Mouse (Mus musculus) spleen, postnatal 10 days (tissue): ENCODE measurements around the gene Sertad4.
A peak's percentile ranks its signal among the peaks of the same experiment; 100 is the strongest.

ENCODE experiments used
- DNase-seq, 2 experiments: peaks; one replicate each; pipeline ENCODE4 v3.0.0; 2021 to 2022; ENCODE audit warnings: low spot score in 2 of 2

Sertad4 gene

DNA sequence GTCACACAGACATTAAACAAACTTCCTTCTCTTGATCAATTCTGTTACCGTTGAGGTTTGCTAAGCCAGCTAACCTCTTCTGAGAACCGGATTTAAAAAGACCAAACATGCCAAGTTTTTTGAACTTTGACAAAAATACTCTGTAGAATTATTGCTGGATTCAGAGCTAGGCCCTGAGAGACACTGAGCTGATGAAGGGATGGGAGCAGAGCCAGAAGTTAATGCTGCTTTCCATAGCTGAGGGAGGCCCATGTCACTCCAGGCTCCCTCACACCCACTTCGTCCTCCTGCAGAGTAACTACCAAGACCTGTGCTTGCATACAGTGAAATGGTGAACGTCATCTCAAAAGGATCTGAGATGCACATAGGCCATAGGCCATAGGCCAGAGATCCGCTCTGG, 43.3 kb downstream of the Sertad4 start:
- DNase-seq: no peak

DNA sequence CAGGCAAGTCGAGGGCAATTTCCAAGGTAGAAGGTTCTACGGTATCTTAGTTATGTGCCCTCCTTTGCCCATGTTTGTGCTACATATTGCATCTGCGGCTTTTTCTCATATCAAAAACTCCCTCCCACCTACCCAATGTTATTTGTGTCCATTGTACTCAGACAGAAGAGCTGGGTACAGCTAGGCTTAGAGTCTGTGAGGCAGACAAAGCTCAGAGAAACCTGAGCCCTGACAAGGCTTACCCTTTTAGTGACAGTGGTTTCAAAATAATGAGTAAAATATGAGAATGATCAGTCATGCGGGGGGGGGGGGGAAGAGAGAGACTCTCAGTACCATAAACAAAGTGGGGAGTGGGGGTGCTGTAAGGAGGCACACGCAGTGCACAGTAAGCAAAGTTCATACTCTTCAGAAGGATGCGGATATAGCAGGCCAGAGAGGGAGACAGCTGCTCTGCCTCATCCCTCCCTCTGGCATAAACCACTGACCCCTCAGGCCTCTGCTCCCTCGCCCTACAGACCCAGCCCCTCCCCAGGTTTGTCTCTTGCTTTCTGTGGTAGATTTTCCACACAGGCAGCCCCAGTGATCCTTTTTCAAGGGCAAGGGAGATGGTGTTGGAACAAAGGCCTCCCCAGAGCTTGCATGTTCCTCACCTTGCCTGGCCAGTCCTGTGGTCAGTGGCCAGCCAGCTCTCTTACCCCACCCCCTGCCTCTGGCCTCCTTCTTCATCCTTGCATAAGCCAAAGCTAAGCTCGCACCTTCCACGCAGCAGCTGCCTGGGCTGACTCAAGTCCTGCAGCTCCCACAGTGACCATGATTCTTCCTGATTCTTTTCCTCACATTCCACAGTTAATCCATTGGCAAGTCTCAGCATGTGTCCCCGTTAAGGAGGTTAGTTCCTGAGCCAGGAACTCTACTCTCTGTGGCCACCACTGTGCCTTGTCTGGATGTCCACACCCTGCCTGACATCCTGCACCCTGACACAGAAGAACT, 49.1 kb downstream of the Sertad4 start:
- DNase-seq: no peak

DNA sequence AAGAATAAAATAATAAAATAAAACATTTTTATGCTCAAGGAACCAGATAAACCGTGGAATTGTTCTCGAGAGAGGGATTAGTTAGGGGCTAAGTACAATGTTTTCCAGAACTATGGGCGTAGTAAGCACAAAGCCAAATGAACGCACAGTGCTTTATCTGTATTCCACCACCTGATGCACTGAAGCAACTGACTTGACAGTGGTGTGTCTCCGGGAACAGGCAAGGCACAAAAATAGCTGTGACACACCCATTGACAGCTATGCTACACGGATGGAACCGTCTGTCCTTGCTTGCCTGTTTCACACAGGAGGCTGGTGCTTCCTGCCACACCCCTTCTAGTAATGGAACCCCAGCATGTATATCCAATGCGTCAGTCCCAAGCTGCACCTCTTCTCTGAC, 55.2 kb downstream of the Sertad4 start:
- no peak for DNase-seq

GRCm38 (mm10) chr1:192799165-192799991, 56.2 kb downstream of the Sertad4 start:
- DNase-seq: peak in 1 of 2 experiments; percentile 58

GRCm38 (mm10) chr1:192798212-192799164, 57.1 kb downstream of the Sertad4 start:
- no peak for DNase-seq

DNA sequence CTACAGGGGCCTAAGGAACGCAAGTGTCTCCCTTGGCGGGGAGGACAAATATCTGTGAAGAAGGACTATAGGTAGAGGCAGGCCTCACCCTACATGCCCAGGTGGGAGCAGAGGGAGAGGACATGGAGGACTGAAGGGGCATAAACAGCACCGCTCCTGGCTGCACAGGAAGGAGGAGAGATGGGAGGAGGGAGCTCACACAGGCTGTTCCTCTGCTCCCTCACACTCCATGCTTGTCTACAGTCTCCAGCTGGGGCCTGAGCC, 58.6 kb downstream of the Sertad4 start:
- DNase-seq: no peak

DNA sequence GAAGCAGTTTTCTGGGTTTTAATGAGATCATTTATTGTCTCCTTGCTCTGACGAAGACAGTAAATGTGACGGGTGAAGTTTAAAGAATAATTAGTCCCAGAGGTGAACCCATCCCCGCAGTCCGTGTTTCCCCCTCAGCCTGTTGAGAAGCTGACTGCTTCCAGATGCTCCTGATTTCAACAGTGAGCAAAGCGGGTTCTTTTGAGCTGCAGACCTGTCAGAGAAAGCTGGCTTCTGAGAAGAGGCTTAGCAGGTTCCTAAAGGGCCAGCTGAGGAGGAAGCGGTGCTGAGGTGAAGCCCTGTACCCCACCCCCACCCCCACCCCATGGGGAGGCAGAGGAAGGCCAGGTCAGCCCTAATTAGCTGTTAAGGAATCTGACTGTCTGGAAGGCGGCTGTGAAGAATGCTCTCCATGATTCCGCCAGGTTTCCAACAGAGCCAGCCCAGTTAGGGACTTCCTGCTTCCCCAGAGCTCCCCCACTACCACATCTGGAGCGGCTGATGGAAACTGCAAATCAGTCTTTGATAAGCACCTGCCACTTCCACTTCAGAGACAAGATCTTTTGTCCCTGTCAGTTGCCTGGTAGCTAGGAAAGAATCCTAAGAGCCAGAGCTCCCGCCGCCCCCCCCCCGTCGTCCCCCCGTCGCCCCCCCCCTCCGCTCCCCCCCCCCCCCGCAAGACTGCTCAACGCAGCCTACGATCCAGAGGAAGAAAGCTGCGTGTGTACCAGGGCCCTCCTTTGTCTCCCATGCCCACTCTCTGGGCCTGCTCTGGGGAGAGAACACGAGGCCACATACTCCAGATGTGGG, 59.1 kb downstream of the Sertad4 start:
- DNase-seq: no peak

DNA sequence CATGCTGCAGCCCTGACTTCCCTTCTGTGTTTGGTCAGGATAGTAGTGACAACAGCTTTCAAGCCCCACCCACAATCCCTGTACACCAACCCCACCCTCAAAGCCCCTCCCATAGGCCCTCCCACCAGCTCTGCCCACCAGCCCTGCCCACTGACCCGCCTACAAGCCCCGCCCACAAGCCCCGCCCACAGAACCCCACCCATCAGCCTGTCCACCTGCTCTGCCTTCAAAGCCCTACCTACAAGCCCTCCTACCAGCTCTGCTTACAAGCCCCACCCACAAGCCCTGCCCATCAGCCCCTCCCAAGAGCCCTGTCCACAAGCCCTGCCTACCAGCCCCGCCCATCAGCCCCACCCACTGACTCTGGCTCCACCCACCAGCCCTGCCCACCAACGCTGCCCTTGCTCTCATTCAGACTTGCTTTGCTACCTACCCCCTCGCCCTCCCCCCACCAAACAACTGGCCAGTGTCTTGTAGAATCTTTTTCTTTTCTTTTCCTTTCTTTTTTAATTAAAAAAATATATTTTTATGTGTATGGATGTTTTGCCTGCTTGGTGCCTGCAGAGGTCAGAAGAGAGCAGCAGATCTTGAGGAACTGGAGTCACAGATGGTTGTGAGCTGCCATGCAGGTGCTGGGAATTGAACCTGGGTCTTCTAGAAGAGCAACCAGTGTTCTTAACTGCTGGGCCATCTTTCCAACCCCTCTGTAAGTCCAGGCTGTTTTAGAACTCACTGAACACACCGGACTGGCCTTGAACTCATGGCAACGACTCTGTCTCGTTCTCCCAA, 60.4 kb downstream of the Sertad4 start:
- DNase-seq: peak in 1 of 2 experiments; percentile 41
